ENCODE assay signal across 9 mouse cellular contexts in the genomic region with DNA sequence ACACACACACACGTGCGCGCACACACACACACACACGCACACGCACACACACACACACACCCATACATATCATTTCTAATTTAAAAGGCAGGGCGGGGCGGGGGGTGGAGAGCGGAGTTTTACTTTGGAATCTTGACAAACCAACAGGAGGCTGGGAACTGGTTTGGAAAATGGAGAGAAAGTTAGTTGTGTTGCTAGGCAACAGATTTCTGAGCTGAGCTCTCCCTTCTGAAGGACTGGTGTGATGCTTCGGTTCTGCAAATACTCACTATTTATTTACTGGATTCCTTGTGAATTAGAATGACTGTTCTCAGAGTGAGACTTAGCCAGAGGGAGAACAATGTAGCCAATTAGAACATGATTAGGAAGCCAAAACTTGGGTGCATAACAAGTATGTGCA.
DNase-seq lines count a peak whose midpoint lies in the region; TF ChIP-seq lines count a peak whose summit lies in the region.
"Had no signal": no experiment of that assay in that cellular context is flagged by ENCODE, and none has a peak within 500 bp of the region (broad histone marks: within the 10 kb centered on the region; RNA-seq: fewer than 3 reads in every experiment).

No protein-coding gene starts in this region.

- H3K4me3 ChIP-seq in lung, adult 2 months (replicated peaks; ENCODE audit: extremely low read depth, low read depth, low read length) = no peak overlapping the region

- no peaks in the 10 kb centered on the region for H3K4me1 ChIP-seq in lung, adult 2 months (ENCODE audit: control insufficient read depth, insufficient read depth, low read length)

- intact Hi-C loops in left cerebral cortex, postnatal 14 days (cut with DNase I) = loop anchor here (10.0 kb wide), 1 partner anchor 140 kb away; no protein-coding TSS in a partner anchor

- TF ChIP-seq CTCF in lung, adult 2 months (IDR thresholded peaks at IDR 0.05; ENCODE audit: insufficient read depth, low read length) = no peak

- TF ChIP-seq POLR2A in lung, adult 2 months (IDR thresholded peaks at IDR 0.05; ENCODE audit: borderline replicate concordance, extremely low read depth, low read depth, low read length) = no peak

- WGBS in lung, adult 2 months = 67% methylated on average over 9 of the region's 9 CpGs

- DNase-seq in lung, postnatal 36 days = peak; percentile 4
- no peak for DNase-seq in lung, adult 2 months
- peak; percentile 20 to 59 for DNase-seq in frontal cortex, adult 2 months (ENCODE audit: extremely low spot score in 1 of 2, low spot score in 1 of 2)
- peak; percentile 29 to 70 for DNase-seq in left cerebral cortex, postnatal 14 days (ENCODE audit: low spot score in 2 of 2)
- no peak for DNase-seq in T-cell, adult 2 months (ENCODE audit: low spot score)
- DNase-seq in urinary bladder, postnatal 25 days (ENCODE audit: low spot score) = no peak
- no peak for DNase-seq in cerebellum, postnatal 25 days
- DNase-seq: heart, postnatal 36 days; thymus, adult 18-20 months had no signal

Comparison
In these comparisons a context has a peak if more than half of its experiments do, and no peak if none do; other contexts are left out.
1. DNase-seq: peak in lung, postnatal 36 days (single experiment), frontal cortex, adult 2 months (2 of 2) and left cerebral cortex, postnatal 14 days (2 of 2); none in lung, adult 2 months (single experiment), T-cell, adult 2 months (single experiment), urinary bladder, postnatal 25 days (single experiment) and cerebellum, postnatal 25 days (0 of 2).